Mouse (Mus musculus) lung, postnatal 36 days (tissue): Measurements from ENCODE around the gene Atpif1.
"Not testable (repeated sequence)": the region's sequence is repeated elsewhere in the genome, so short reads cannot be mapped to it uniquely, and the experiment has no call there.

Experiments used
- DNase-seq: peaks from one replicate; pipeline ENCODE4 v3.0.0; 2022; ENCODE audit warnings: mixed read lengths

The Atpif1 gene

DNA sequence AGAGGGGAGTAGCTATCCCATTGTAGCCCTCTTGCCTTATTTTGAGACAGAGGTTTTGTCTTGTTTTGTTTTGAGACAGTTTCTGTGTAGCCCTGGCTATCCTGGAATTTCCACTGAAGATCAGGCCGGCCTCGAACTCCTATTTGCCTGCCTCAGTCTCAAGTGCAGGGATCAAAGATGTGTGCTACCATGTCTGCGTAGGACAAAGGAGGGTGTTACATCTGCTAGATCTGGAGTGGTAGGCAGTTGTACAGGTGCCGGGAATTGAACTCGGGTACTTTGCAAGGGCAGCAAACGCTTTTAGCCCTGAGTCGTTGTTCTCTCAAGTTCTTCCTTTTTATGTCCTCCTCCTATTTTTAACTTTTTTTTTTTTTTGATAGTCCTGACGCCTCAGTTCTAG is 42.4 kb downstream of the Atpif1 start:
- DNase-seq, result no peak

DNA sequence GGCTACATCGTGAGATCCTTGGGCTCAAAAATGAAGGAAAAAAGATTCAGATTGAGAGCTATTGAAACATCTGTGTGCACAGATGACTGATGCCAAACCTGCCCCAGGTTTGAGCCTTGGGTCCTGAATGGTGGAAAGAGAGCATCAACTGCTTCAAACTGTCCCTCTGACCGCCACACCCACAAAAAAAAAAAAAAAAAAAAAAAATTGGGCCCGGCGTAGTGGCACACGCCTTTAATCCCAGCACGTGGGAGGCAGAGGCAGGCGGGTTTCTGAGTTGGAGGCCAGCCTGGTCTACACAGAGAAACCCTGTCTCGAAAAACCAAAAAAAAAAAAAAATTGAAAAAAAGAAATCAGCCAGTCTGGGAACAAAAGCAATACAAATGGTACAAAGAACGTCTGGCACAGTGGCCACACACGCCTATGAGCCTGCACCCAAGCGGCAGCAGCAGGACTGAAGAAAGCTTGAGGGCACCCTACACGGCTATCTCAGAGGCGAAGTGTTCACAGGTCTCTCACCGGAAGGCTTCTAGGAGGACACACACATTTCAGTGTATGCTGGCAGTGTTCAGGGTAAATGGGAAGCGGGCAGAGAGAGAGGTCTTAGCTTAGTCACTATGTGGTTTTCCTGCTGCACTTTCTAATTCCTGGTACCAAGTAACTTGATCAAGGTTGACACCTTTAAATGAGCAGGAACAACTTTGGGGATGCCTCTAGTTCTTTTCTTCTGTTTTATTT is 43.0 kb downstream of the Atpif1 start:
- DNase-seq, result no peak

DNA sequence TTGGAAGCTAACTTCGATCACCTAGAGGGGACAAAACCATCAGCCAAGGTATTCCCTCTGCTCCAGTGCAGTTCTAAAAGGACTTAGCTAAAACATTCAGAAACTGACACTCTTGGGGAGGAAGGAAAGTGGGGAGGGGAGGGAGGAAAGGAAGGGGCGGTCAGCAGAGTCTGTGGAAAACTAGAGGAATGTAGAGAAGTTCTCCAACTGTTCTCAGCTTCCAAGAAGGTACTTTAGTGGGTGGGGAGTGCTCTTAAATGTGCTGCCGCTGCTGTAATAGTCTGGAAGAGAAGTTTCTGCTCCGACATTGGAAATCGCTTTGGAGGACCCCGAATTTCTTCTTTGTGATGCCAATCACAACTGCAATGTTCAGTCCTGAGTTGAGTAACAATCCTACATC is 44.5 kb downstream of the Atpif1 start:
- peak; percentile 50 for DNase-seq

- DNase-seq, result peak; percentile 61
These were observed 44.9 kb downstream of the Atpif1 start for GRCm38 (mm10) chr4:132488521-132488920.

DNA sequence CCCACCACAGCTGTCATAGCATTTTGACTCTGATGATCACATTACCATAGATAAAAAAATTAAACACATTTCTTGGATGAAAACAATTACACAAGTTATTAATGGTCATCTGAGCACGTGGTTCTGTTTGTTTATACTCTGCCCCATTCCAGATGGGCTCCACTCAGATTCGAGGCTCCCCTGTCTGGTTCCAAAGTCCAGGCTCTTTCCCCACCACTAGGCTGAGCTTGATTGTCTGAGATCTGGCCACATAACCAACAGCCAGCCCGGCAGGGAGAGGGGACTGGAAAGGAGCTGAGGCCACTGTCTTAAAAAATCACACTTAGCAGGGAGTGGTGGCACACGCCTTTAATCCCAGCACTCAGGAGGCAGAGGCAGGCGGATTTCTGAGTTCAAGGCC is 48.6 kb downstream of the Atpif1 start:
- no peak for DNase-seq

DNA sequence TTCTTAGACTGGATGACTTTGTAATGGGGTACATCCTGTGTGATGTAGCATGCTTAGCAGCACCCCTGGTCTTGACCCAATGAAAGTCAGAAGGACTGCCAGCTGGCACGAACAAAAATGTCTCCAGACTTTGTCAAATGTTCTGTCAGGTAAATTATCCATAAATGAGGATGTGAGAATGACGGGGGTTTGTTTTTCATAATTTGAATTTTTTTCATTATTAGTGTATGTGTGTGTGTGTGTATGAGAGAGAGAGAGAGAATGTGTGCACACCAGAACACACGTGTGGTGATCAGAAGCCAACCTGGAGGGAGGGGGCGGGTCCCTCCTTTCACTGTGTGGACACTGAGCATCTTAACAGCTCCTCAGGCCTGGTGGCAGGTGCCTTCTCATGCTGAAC is 49.2 kb downstream of the Atpif1 start:
- DNase-seq, result no peak

DNA sequence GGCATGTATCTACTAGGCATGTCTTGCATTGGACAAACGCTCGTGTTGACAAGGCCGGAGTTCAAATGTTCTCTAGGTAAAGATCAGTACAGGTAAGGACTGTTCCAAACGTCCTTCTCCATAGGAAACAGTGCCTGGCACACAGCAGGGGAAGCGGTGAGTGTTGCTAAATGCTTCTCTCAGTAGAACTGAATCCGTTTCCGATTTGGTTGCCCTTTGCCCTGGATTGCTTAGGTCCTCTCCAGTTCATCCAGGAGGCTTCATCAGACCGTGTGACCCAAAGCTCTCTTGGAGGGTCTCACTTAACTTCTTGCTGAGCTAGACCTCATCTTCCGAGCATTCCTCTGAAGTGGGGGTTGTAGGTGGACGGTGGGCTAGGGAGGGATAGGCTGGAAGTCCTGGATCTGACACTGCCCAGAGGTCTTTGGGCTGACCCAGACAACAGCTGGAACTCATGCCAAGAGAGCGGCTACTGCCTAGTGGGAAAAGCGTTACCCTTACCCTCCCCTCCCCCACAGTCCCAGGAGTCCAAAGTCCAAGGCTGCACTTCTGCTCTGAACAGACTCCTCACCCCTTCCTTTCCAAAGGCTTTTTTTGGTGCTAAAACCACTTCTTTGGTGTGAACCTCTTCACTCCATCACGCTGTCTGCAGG is 50.4 kb downstream of the Atpif1 start:
- DNase-seq, result no peak

DNA sequence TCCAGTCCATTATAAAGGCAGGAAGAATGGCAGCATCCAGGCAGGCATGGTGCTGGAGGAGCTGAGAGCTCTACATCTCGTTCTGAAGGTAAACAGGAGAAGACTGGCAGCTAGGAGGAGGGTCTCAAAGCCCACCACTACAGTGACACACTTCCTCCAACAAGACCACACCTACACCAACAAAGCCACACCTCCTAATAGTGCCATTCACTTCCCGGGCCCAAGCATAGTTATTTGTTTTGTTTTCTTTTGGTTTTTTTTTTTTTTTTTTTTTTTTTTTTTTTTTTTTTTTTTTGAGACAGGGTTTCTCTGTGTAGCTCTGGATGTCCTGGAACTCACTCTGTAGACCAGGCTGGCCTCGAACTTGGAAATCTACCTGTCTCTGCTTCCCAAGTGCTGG is 51.4 kb downstream of the Atpif1 start:
- not testable (repeated sequence) for DNase-seq
